Mouse (Mus musculus): ENCODE data around the gene D330020A13Rik. TPM values are rescaled to one million over a fixed set of nuclear protein-coding genes. Genes with fewer than 3 reads are reported as not detected.

The D330020A13Rik gene
- total RNA-seq, 2 experiments from 2014 or later: 0.24 to 0.27 TPM

DNA sequence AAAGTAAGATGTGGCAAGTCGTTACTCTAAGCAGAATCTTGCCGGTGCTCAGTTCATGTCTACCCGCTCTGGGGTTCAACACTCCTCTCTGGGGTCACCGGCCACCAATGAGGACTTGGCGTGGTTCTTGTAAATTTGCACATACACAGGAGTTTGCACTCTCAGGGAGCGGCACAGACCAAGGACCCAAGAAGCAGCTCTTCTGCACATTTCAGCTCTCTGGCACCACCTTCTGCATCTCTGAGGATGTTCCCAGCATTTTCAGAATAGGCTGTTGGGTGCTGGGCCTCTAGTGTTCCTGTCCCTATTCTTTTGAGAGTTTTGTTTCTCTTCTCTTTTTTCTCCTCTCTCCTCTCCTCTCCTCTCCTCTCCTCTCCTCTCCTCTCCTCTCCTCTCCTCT lies 7.0 kb downstream of the D330020A13Rik start:
- peak; percentile 55 for DNase-seq

DNA sequence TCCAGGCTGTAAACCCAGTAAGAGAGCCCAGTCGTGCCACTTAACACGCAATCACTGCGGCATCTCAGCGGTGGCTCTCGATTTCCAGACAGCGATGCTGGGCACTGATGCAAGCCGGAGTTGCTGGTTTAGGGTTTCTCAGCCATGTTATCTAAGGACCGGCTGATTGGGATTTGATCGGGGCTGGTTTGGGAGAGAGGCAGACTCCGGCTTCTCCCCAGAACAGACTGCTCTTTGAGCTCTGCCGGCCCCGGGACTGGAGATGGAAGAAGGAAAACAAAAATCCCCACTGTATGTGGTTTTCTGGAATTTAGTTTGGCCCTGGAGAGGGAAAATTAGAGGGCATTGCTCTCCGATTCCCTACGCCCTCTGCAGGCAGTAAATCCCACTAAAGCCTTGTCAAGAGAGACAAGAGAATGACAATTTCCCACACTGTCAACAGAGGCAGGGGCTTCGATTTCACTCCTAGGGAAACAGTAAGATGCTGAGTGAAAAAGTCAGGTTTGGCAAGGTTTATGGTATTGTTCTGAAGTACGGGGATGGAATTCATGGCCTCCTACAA lies 8.7 kb downstream of the D330020A13Rik start:
- DNase-seq: no peak

DNA sequence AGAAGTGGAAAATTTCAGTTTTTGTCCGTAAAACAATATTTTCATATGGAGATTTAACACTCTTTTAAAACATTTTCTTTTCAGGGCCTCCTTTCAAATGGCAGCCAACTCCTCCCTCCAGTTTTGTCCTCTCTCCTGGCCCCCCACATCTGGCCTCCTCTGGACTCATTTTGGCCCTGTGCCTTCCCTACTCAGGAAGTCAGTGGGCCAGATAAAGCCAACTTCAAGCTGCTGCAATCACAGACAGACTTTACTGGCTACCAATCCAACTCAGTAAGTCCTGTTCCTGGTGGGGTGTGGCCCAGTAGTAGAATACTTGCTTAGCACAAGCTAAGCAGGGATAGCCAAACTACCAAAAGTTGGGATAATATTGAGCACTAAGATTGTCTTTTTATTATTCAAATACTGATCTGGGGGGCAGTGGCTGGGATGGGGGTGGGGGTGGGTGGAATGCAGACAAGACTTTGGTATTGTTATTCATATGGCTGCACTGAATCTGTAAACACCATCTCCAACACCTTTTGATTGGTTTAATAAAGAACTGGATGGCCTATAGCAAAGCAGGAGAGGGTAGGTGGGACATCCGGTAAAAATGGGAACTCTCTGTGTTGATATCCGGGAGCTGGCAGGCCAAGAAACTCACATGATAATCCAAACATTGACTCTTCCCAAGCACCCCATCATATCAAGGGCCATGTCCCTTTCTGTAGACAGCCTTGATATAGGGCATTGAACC lies 12.9 kb downstream of the D330020A13Rik start:
- DNase-seq: no peak

DNA sequence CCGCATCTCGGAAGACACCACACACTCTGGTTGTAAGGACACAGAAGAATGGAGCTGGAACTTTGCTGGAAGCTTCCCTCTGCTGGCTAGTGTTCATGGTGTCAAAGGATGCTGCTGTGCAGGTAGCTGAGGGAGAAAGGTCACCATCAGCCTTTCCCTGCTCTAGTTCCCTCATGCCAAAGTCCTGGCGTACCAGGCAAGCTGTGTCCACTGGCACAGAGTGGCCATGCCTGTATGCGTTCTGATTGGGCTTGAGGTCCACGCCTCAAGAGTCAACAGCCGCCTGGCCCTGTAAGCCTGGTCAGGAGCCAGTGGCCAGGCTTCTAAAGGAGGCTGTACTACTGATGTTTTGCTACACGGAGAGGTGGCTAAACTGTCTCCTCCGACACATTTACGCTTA lies 15.2 kb downstream of the D330020A13Rik start:
- DNase-seq: no peak

DNA sequence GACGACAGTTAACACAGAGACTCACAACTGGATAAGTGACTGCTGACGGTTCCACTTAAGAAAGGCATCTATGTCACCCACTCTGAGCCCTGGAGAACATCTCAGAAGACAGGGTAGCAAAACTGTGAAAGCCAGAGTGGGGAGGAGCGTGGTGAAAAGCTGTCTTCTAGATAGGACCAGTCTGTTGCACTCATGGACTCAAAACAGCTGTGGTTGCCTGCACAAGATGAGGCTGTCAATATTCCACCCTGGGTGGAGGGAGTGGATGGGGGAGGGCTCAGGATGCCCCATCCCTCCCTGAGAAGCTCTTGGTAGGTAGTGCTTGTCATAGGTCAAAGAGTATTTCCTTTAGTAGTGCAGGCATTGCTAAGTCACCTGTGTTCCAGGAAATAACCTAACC lies 15.6 kb downstream of the D330020A13Rik start:
- no peak for DNase-seq

DNA sequence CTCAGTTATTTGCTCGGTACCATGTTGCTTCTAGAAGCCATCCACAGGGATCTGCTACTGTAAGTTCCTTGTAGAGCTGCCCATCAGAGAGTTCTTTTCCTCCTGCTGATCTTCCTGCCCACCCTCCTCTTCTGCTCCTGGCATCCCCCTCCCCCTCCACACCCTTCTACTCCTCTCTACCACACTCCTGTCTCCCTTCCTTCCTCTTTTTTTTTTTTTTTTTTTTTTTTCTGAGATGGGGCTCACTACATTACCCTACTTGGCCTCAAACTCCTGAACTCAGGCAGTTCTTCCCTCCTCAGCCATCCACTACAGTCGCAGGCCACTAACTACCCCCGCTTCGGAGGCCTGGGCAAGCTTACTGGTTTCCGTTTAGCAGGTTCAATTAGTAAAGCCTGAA lies 18.3 kb downstream of the D330020A13Rik start:
- DNase-seq: no peak

DNA sequence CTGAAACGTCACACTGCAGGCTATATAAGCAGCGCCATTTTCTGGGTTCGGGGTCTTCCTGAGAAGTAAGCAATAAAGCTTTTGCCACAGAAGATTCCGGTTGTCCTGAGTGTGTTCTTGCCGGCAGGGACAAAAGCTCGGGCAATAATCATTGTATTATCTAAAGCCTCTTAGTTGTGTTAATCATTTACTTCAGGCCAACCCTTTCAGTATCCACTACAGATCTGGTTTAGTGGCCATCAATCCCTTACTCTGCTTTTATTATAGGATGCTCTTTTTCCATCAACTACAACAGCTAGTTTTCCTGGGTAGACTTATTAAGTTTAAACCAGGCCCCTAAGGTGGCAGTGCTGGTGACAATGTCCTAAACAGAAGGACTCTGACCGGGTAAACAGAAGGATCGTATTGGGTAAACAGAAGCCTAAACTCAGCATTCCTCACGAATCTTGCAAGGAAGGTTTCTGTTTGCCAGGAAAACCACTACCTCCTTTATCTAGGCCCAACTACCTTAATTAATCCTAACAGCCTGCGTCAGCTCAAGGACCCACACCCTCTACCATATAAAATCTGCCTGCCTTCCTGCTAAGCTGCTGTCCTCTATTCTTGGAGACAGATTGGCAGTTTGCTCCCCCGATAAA lies 24.3 kb downstream of the D330020A13Rik start:
- no peak for DNase-seq

DNA sequence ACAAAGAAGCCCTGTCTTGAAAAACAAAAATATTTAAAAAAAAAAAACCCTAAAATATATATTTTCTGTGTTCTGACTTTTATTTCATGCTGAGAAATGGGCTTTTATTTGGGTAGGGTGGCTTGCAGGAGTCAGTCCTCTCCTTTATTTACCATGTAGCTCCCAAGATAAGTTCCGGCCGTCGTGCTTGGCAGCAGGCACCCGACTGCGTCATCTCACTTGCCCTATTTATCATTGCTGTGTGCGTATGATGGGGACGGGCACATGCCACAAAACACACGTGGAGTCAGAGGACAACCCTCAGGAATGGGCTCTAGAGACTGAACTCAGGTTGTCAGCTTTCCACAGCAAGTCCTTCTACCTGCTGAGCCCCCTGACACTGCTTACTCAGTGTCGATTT lies 25.0 kb downstream of the D330020A13Rik start:
- no peak for DNase-seq

DNA sequence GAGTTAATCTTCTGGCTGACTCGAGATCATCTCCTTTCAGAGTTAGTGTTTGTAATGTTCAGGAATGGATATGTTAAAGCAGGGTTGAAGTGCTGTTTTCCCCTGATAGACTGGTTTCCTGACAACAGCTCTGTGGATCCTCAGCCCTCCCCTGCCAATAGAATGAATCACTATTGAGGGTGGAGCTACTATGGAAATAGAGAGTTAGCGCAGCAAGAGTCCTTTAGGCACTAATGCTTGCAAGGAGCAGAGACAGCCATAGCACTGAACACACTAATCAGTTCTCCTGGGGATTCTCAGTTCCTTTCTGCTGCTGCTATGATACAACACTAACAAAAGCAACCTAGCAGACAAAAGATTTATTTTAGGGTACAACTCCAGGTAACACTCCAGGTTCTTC lies 26.2 kb downstream of the D330020A13Rik start:
- no peak for DNase-seq

DNA sequence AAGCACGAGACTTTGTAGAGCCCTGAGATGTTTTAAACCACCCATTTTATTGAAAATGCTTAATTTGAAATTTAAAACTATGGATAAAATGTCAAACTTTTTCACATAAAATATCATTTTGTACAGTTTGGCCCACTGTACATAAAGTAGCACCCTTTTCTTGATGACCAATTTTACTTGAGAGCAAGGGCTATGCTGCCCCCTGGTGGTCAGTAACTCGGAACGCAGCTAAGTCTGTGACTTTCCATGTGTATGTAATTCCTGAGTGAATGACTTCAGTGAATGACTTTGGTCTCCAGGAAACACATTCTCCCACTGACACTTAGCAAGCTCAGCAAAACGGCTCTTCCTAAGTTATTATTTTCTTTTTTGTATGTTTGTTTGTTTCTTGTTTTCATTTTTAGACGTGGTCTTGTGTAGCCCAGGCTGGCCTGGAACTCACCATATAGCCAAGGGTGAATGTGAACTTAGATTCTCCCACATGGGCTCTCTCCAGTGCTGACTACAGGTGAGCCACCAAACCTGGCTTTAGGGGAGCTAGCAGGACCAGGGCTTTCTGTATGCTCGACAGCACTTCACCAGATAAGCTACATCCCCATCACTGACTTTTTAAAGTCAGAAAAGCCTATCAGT lies 30.2 kb downstream of the D330020A13Rik start:
- peak; percentile 80 for DNase-seq

DNA sequence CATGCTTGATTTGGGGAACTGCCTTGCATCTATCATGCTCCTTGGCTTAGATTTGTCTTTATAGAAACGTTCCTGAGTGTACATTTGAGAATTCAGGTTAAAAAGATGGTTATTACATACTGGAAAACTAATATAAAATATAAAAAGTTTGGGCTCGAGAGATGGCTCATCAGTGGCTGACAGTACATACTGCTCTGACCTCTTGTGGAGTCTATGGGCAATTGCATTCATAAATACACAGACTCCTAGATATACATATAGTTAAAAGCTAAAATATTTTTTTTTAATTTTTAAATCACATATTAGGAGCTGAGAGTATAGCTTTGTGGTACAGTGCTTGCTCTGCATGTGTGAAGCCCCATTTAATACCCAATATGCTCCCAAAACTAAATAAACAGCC lies 38.2 kb downstream of the D330020A13Rik start:
- no peak for DNase-seq

DNA sequence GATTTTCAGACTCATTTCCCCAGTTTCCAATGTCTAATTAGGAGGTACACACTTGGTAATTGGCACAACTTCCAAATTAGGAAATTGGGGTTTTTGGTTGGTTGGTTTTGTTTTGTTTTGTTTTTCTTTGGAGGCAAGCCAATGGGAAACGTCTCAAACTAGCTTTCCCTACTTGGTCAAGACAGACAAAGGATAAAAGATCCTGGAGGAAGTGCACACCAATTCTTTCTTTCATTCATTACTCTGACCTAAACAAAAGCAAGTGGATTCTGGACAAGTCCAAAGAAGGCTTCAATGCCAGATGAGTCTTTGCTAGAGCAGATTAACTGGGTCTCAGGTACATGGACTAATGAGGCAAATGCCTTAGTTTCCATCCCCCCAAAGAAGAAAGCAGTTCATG lies 49.8 kb downstream of the D330020A13Rik start:
- no peak for DNase-seq

Other genes with a start within 250 kb of the D330020A13Rik start
- gene Ninj2, start 201.0 kb upstream of the D330020A13Rik start, total RNA-seq (2021): not detected
- gene B4galnt3, start 195 bp downstream of the D330020A13Rik start, total RNA-seq (2021): 1 to 10 TPM; 3.7 to 4.6 TPM
- 10 to 100 TPM; 47.6 to 61.9 TPM for gene Kdm5a, start 69.8 kb downstream of the D330020A13Rik start, total RNA-seq (2021)
- gene Ccdc77, start 70.0 kb downstream of the D330020A13Rik start, total RNA-seq (2021): 10 to 100 TPM in 1 of 2 experiments, 1 to 10 TPM in 1; 9.1 to 11.0 TPM
- 10 to 100 TPM in 1 of 2 experiments, 1 to 10 TPM in 1; 9.6 to 11.3 TPM for gene Il17ra, start 168.9 kb downstream of the D330020A13Rik start, total RNA-seq (2021)
- under 1 TPM; 0.12 to 0.15 TPM for gene Tmem121b, start 199.4 kb downstream of the D330020A13Rik start, total RNA-seq (2021)
- gene Hdhd5, start 237.0 kb downstream of the D330020A13Rik start, total RNA-seq (2021): 10 to 100 TPM; 24.9 to 34.0 TPM

All from adrenal gland, postnatal 10 days (tissue).